Mouse (Mus musculus) heart, postnatal 0 days (tissue): ENCODE results near the gene Nrm.
A peak's percentile ranks its signal among the peaks of the same experiment; 100 is the strongest.

ENCODE experiments used
- CTCF ChIP-seq: IDR thresholded peaks from 2 replicates; pipeline ENCODE4 v1.5.1; 2016; ENCODE audit warnings: antibody characterized with exemption, control low read depth, low read depth
- EP300 ChIP-seq: IDR thresholded peaks from 2 replicates; pipeline ENCODE4 v1.6.1; 2016; ENCODE audit warnings: antibody characterized with exemption, low read depth

- TF ChIP-seq CTCF (no peak; the same call in 1 of the 2 replicates), EP300 (peak; percentile 93)
Measured at GRCm38 (mm10) chr17:35841076-35841950, 19.8 kb upstream of the Nrm start, which contains the start of gene Mdc1.
